In genomic region chr7:27224877-27225575, GRCm38 (mm10) we compare ENCODE assay signal across 8 mouse cellular contexts. TPM values are rescaled to one million over a fixed set of nuclear protein-coding genes. Genes with fewer than 3 reads are reported as not detected.
DNase-seq lines count a peak whose midpoint lies in the region; ATAC-seq and TF ChIP-seq lines count a peak whose summit lies in the region.

No protein-coding gene starts in this region.

- H3K27ac ChIP-seq in heart, embryonic 11.5 days (ENCODE audit: low read depth, low read length), result no peak overlapping the region
- H3K27ac ChIP-seq in limb, embryonic 14.5 days (replicated peaks; ENCODE audit: low read depth, low read length), result no peak overlapping the region
- peak overlapping the region; percentile 6; the same call in 1 of the 2 replicates for H3K27ac ChIP-seq in stomach, embryonic 14.5 days (ENCODE audit: low read length)

- no peak overlapping the region for H3K4me3 ChIP-seq in heart, embryonic 11.5 days (ENCODE audit: low read depth, low read length)
- 0 out of 2 replicates have a peak overlapping the region, but pooled peaks have one; percentile 79 for H3K4me3 ChIP-seq in limb, embryonic 14.5 days (replicated peaks; ENCODE audit: low read length)
- peak overlapping the region; percentile 2; the same call in 1 of the 2 replicates for H3K4me3 ChIP-seq in stomach, embryonic 14.5 days (ENCODE audit: low read depth, low read length)

- H3K36me3 ChIP-seq in heart, embryonic 11.5 days (ENCODE audit: control insufficient read depth, insufficient read depth, low read length), result no peaks in the 10 kb centered on the region; the same call in none of the 2 replicates
- H3K36me3 ChIP-seq in limb, embryonic 14.5 days (ENCODE audit: control insufficient read depth, insufficient read depth, low read length), result peaks cover 6% of the 10 kb centered on the region; the same call in 1 of the 2 replicates
- no peaks in the 10 kb centered on the region for H3K36me3 ChIP-seq in stomach, embryonic 14.5 days (ENCODE audit: control insufficient read depth, insufficient read depth, low read length)

- H3K4me2 ChIP-seq in heart, embryonic 11.5 days, result peak overlapping the region; percentile 4; the same call in 1 of the 2 replicates
- H3K4me2 ChIP-seq in limb, embryonic 14.5 days (replicated peaks; ENCODE audit: low read depth, low read length, severe bottlenecking), result peak overlapping the region; percentile 64
- H3K4me2 ChIP-seq in stomach, embryonic 14.5 days (replicated peaks; ENCODE audit: low read depth, low read length), result peak overlapping the region; percentile 68

- 82% methylated on average over 11 of the region's 11 CpGs for WGBS in heart, embryonic 11.5 days (ENCODE audit: insufficient replicate concordance)
- WGBS in limb, embryonic 14.5 days, result 61% methylated on average over 11 of the region's 11 CpGs
- WGBS in stomach, embryonic 14.5 days, result 57% methylated on average over 11 of the region's 11 CpGs

- no peak for ATAC-seq in heart, embryonic 11.5 days (replicated peaks; ENCODE audit: insufficient number of reproducible peaks, low FRiP score, low TSS enrichment)
- no peak for ATAC-seq in limb, embryonic 14.5 days (ENCODE audit: low FRiP score, low read depth)
- ATAC-seq in stomach, embryonic 14.5 days (ENCODE audit: insufficient number of reproducible peaks, insufficient read depth, low FRiP score, low read depth), result peak; percentile 38; the same call in 1 of the 2 replicates

- 0 out of 2 replicates have a peak overlapping the region, but pooled peaks have one; percentile 7 for H3K9ac ChIP-seq in heart, embryonic 11.5 days (ENCODE audit: low read depth, low read length)
- H3K9ac ChIP-seq in limb, embryonic 14.5 days (ENCODE audit: low read depth, low read length, severe bottlenecking), result peak overlapping the region; percentile 67; the same call in 1 of the 2 replicates
- H3K9ac ChIP-seq in stomach, embryonic 14.5 days (replicated peaks; ENCODE audit: low read depth, low read length), result no peak overlapping the region

- no peaks in the 10 kb centered on the region for H3K27me3 ChIP-seq in heart, embryonic 11.5 days (ENCODE audit: control insufficient read depth, insufficient read depth, low read length)
- no peaks in the 10 kb centered on the region for H3K27me3 ChIP-seq in limb, embryonic 14.5 days (ENCODE audit: control insufficient read depth, insufficient read depth, low read length)
- no peaks in the 10 kb centered on the region for H3K27me3 ChIP-seq in stomach, embryonic 14.5 days (ENCODE audit: control insufficient read depth, insufficient read depth, low read length)

- no peaks in the 10 kb centered on the region for H3K9me3 ChIP-seq in heart, embryonic 11.5 days (replicated peaks; ENCODE audit: control insufficient read depth, low read length)
- H3K9me3 ChIP-seq in limb, embryonic 14.5 days (ENCODE audit: control insufficient read depth, low read length), result no peaks in the 10 kb centered on the region
- H3K9me3 ChIP-seq in stomach, embryonic 14.5 days (ENCODE audit: control insufficient read depth, low read depth, low read length), result no peaks in the 10 kb centered on the region

- H3K4me1 ChIP-seq in heart, embryonic 11.5 days (ENCODE audit: control insufficient read depth, insufficient read depth, low read length), result peaks cover 28% of the 10 kb centered on the region; the same call in 1 of the 2 replicates
- peaks cover 29% of the 10 kb centered on the region for H3K4me1 ChIP-seq in limb, embryonic 14.5 days (ENCODE audit: control insufficient read depth, insufficient read depth, low read length)
- H3K4me1 ChIP-seq in stomach, embryonic 14.5 days (ENCODE audit: control insufficient read depth, insufficient read depth, low read length), result peaks cover 41% of the 10 kb centered on the region

- peak; percentile 50 for DNase-seq in cerebellum, adult 11-12 months
- no peak for DNase-seq in cerebellum, adult 9-10 months
- peak; percentile 55 to 60 for DNase-seq in right cerebral cortex, adult 2 months (ENCODE audit: low spot score in 2 of 2)
- no peak for DNase-seq in right cerebral cortex, postnatal 25 days
- DNase-seq in limb, embryonic 14.5 days (ENCODE audit: low spot score), result no peak
- no peak for DNase-seq in thymus, adult 18-20 months

- TF ChIP-seq POLR2A in limb, embryonic 14.5 days (IDR thresholded peaks at IDR 0.05; ENCODE audit: borderline replicate concordance, extremely low read depth, insufficient read depth, insufficient read length), result no peak

RNA-seq across cellular contexts. Expression of gene Itpkc, which starts 3.4 kb away (rescaled TPM):
- polyA plus RNA-seq in heart, embryonic 11.5 days (2014; fragmentation: Nextera tagmentation; extraction: Ambion mirVana), result 2.8 and 3.2 TPM in 2 replicates
- 13.0 and 15.5 TPM in 2 replicates for polyA plus RNA-seq in limb, embryonic 14.5 days (2012; rRNA removed)
- polyA plus RNA-seq in limb, embryonic 14.5 days (2014; fragmentation: Nextera tagmentation; extraction: Ambion mirVana), result 9.6 and 11.5 TPM in 2 replicates
- 8.5 and 10.8 TPM in 2 replicates for polyA plus RNA-seq in stomach, embryonic 14.5 days (2014; fragmentation: Nextera tagmentation; extraction: Ambion mirVana)

RNA-seq across cellular contexts. Expression of gene Coq8b, which starts 7.8 kb away (rescaled TPM):
- 9.1 and 10.6 TPM in 2 replicates for polyA plus RNA-seq in heart, embryonic 11.5 days (2014; fragmentation: Nextera tagmentation; extraction: Ambion mirVana)
- 43.4 and 58.3 TPM in 2 replicates for polyA plus RNA-seq in limb, embryonic 14.5 days (2012; rRNA removed)
- 15.5 and 16.5 TPM in 2 replicates for polyA plus RNA-seq in limb, embryonic 14.5 days (2014; fragmentation: Nextera tagmentation; extraction: Ambion mirVana)
- polyA plus RNA-seq in stomach, embryonic 14.5 days (2014; fragmentation: Nextera tagmentation; extraction: Ambion mirVana), result 19.7 and 20.5 TPM in 2 replicates

RNA-seq across cellular contexts. Expression of gene Snrpa, which starts 29.0 kb away (rescaled TPM):
- polyA plus RNA-seq in heart, embryonic 11.5 days (2014; fragmentation: Nextera tagmentation; extraction: Ambion mirVana), result 191 and 210 TPM in 2 replicates
- polyA plus RNA-seq in limb, embryonic 14.5 days (2012; rRNA removed), result 385 and 386 TPM in 2 replicates
- polyA plus RNA-seq in limb, embryonic 14.5 days (2014; fragmentation: Nextera tagmentation; extraction: Ambion mirVana), result 250 and 267 TPM in 2 replicates
- 260 and 274 TPM in 2 replicates for polyA plus RNA-seq in stomach, embryonic 14.5 days (2014; fragmentation: Nextera tagmentation; extraction: Ambion mirVana)

RNA-seq across cellular contexts. Expression of gene BC024978, which starts 29.4 kb away (rescaled TPM):
- polyA plus RNA-seq in heart, embryonic 11.5 days (2014; fragmentation: Nextera tagmentation; extraction: Ambion mirVana), result 2.3 and 3.5 TPM in 2 replicates
- polyA plus RNA-seq in limb, embryonic 14.5 days (2012; rRNA removed), result 12.9 and 14.7 TPM in 2 replicates
- 3.6 TPM in 2 replicates for polyA plus RNA-seq in limb, embryonic 14.5 days (2014; fragmentation: Nextera tagmentation; extraction: Ambion mirVana)
- polyA plus RNA-seq in stomach, embryonic 14.5 days (2014; fragmentation: Nextera tagmentation; extraction: Ambion mirVana), result 4.2 and 4.5 TPM in 2 replicates

RNA-seq across cellular contexts. Expression of gene Numbl, which starts 33.2 kb away (rescaled TPM):
- 3.4 and 4.6 TPM in 2 replicates for polyA plus RNA-seq in heart, embryonic 11.5 days (2014; fragmentation: Nextera tagmentation; extraction: Ambion mirVana)
- polyA plus RNA-seq in limb, embryonic 14.5 days (2012; rRNA removed), result 83.6 and 119 TPM in 2 replicates
- polyA plus RNA-seq in limb, embryonic 14.5 days (2014; fragmentation: Nextera tagmentation; extraction: Ambion mirVana), result 25.2 and 26.6 TPM in 2 replicates
- 15.0 and 16.5 TPM in 2 replicates for polyA plus RNA-seq in stomach, embryonic 14.5 days (2014; fragmentation: Nextera tagmentation; extraction: Ambion mirVana)

Comparison
In these comparisons a context has a peak if more than half of its experiments do, and no peak if none do; other contexts are left out.
1. DNase-seq: peak in cerebellum, adult 11-12 months (single experiment) and right cerebral cortex, adult 2 months (2 of 2); none in cerebellum, adult 9-10 months (single experiment), right cerebral cortex, postnatal 25 days (single experiment), limb, embryonic 14.5 days (single experiment) and thymus, adult 18-20 months (0 of 2).
2. H3K4me2 ChIP-seq: peak in every context shown above with its lines; median percentile 68 in stomach, embryonic 14.5 days; 64 in limb, embryonic 14.5 days; 4 in heart, embryonic 11.5 days.